Mouse (Mus musculus): ENCODE measurements around the gene Slc17a1.

DNA sequence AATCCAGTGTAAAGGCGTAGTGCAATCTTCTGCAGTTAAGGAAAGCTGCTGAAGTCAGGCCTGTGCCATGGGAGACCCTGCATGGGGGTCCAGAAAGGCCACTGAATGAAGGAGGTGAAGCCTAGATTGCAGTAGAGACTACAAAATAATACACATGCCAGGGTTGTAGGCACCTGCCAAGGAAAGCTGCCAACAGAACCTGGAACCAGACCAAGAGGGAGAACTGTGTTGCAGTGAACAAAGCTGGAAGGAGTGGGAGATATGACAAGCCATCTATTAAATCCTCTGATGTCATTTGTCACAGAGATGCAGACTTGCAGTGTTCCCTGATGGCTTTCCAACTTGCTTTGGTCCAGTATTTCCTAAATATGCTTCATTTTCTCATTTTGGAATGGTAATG lies 71.1 kb downstream of the Slc17a1 start:
- no peak for TF ChIP-seq POLR2A (IDR thresholded peaks at IDR 0.05; ENCODE audit: insufficient read length, low read depth)
- no peak for TF ChIP-seq MAX (IDR thresholded peaks at IDR 0.05; ENCODE audit: low read depth)
- TF ChIP-seq E2F4 (IDR thresholded peaks at IDR 0.05; ENCODE audit: insufficient read depth): no peak
- no peak for TF ChIP-seq POLR2AphosphoS2 (IDR thresholded peaks at IDR 0.05; ENCODE audit: insufficient read length, low read depth)
- TF ChIP-seq USF1 (IDR thresholded peaks at IDR 0.05; ENCODE audit: low read depth): no peak
- TF ChIP-seq TCF12 (IDR thresholded peaks at IDR 0.05; ENCODE audit: insufficient read depth, poor library complexity, severe bottlenecking): no peak
- TF ChIP-seq MYOD1 (IDR thresholded peaks at IDR 0.05; ENCODE audit: control insufficient read depth in 1 of 3, insufficient read length in 2 of 3, low read depth in 2 of 3): no peak
- no peak for TF ChIP-seq CEBPB (IDR thresholded peaks at IDR 0.05; ENCODE audit: insufficient read depth, poor library complexity, severe bottlenecking)
- TF ChIP-seq MYOG (IDR thresholded peaks at IDR 0.05; ENCODE audit: control insufficient read depth in 1 of 3, insufficient read depth in 1 of 3, insufficient read length in 2 of 3, low read depth in 2 of 3): no peak
